Mouse (Mus musculus) macrophage (primary cell): ENCODE measurements around the gene Zbtb7b. TPM values are rescaled to one million over a fixed set of nuclear protein-coding genes. Genes with fewer than 3 reads are reported as not detected.
A peak's percentile ranks its signal among the peaks of the same experiment; 100 is the strongest.

Experiments
- H3K27ac ChIP-seq: fragments of 350-480 bp; formaldehyde crosslinking; 2 replicates; pipeline ENCODE4 v1.9.0; 2021
- H3K36me3 ChIP-seq: fragments of 350-480 bp; formaldehyde crosslinking; 2 replicates; pipeline ENCODE4 v1.9.0; 2021; ENCODE audit errors: inconsistent target
- H3K4me3 ChIP-seq: fragments of 350-480 bp; formaldehyde crosslinking; 2 replicates; pipeline ENCODE4 v1.9.0; 2021; ENCODE audit errors: inconsistent target
- H3K79me2 ChIP-seq: fragments of 350-480 bp; formaldehyde crosslinking; 2 replicates; pipeline ENCODE4 v1.9.0; 2021; ENCODE audit errors: inconsistent target
- WGBS: methylation state at CpG from one replicate; pipeline ENCODE4 v1.1.7; 2026; ENCODE audit warnings: inconsistent platforms; ENCODE audit not compliant: missing documents; 5-methylcytosine and 5-hydroxymethylcytosine counted together
- polyA plus RNA-seq: library from polyadenylated mRNA; stranded (reverse); fragments of 250-400 nt; gene quantifications from 3 replicates; pipeline ENCODE4 v1.2.4, GENCODE M21; 2018; ENCODE audit warnings: inconsistent platforms

Zbtb7b gene
- polyA plus RNA-seq, 1 experiment from 2014 or later, result 42.1 TPM

GRCm38 (mm10) chr3:89388901-89389740 lies 5.5 kb downstream of the Zbtb7b start:
- Histone ChIP-seq H3K4me3 (peak overlapping the region; percentile 2; the same call in 1 of the 2 replicates), H3K27ac (peak overlapping the region; percentile 96), H3K79me2 (peaks cover 88% of the 10 kb centered on the region), H3K36me3 (no peaks in the 10 kb centered on the region)
- WGBS, result 26% methylated on average over 6 of the region's 6 CpGs

- H3K27ac ChIP-seq, result peak overlapping the region; percentile 96
- peaks cover 96% of the 10 kb centered on the region for H3K79me2 ChIP-seq
- no peaks in the 10 kb centered on the region for H3K36me3 ChIP-seq
- no peak overlapping the region for H3K4me3 ChIP-seq
- whole genome bisulfite sequencing, result 48% methylated on average over 11 of the region's 11 CpGs
Observed at GRCm38 (mm10) chr3:89388134-89388881, 6.3 kb downstream of the Zbtb7b start.

GRCm38 (mm10) chr3:89387632-89388031 lies 6.9 kb downstream of the Zbtb7b start:
- H3K27ac ChIP-seq, result peak overlapping the region; percentile 19
- H3K4me3 ChIP-seq, result no peak overlapping the region
- 34% methylated on average over 11 of the region's 11 CpGs for WGBS
- no peaks in the 10 kb centered on the region; the same call in 1 of the 2 replicates for H3K36me3 ChIP-seq
- H3K79me2 ChIP-seq, result peaks cover 98% of the 10 kb centered on the region

- Histone ChIP-seq H3K4me3 (no peak overlapping the region), H3K27ac (peak overlapping the region; percentile 39), H3K79me2 (peaks cover 99% of the 10 kb centered on the region), H3K36me3 (peaks cover 3% of the 10 kb centered on the region; the same call in 1 of the 2 replicates)
- 73% methylated on average over 16 of the region's 17 CpGs for WGBS
Observed at GRCm38 (mm10) chr3:89386438-89387420, 7.8 kb downstream of the Zbtb7b start.

- H3K4me3 ChIP-seq, result no peak overlapping the region
- peaks cover 13% of the 10 kb centered on the region for H3K36me3 ChIP-seq
- H3K79me2 ChIP-seq, result peaks cover 99% of the 10 kb centered on the region
- WGBS, result 14% methylated on average over 2 of the region's 11 CpGs
- peak overlapping the region; percentile 39 for H3K27ac ChIP-seq
Observed at GRCm38 (mm10) chr3:89385451-89385850, 9.1 kb downstream of the Zbtb7b start.

GRCm38 (mm10) chr3:89384331-89385076 lies 10.1 kb downstream of the Zbtb7b start:
- peaks cover 22% of the 10 kb centered on the region for H3K36me3 ChIP-seq
- H3K79me2 ChIP-seq, result peaks cover 91% of the 10 kb centered on the region
- WGBS, result 85% methylated on average over 12 of the region's 12 CpGs
- H3K27ac ChIP-seq, result peak overlapping the region; percentile 39; the same call in 1 of the 2 replicates
- no peak overlapping the region for H3K4me3 ChIP-seq

- H3K27ac ChIP-seq, result no peak overlapping the region
- peaks cover 27% of the 10 kb centered on the region for H3K36me3 ChIP-seq
- H3K79me2 ChIP-seq, result peaks cover 85% of the 10 kb centered on the region
- H3K4me3 ChIP-seq, result no peak overlapping the region
- WGBS, result 91% methylated on average over 5 of the region's 5 CpGs
Observed at GRCm38 (mm10) chr3:89383651-89384255, 10.8 kb downstream of the Zbtb7b start.

GRCm38 (mm10) chr3:89382950-89383349 lies 11.6 kb downstream of the Zbtb7b start:
- 96% methylated on average over 5 of the region's 5 CpGs for WGBS
- Histone ChIP-seq H3K27ac (no peak overlapping the region), H3K36me3 (peaks cover 27% of the 10 kb centered on the region), H3K79me2 (peaks cover 77% of the 10 kb centered on the region), H3K4me3 (no peak overlapping the region)

- peaks cover 70% of the 10 kb centered on the region for H3K79me2 ChIP-seq
- H3K36me3 ChIP-seq, result peaks cover 27% of the 10 kb centered on the region
- no peak overlapping the region for H3K4me3 ChIP-seq
- 85% methylated on average over 8 of the region's 9 CpGs for WGBS
- no peak overlapping the region for H3K27ac ChIP-seq
Observed at GRCm38 (mm10) chr3:89382033-89382882, 12.3 kb downstream of the Zbtb7b start.

GRCm38 (mm10) chr3:89381233-89381632 lies 13.3 kb downstream of the Zbtb7b start:
- H3K36me3 ChIP-seq, result peaks cover 27% of the 10 kb centered on the region
- H3K4me3 ChIP-seq, result no peak overlapping the region
- H3K79me2 ChIP-seq, result peaks cover 60% of the 10 kb centered on the region
- H3K27ac ChIP-seq, result no peak overlapping the region
- 91% methylated on average over 10 of the region's 11 CpGs for WGBS

- 97% methylated on average over 16 of the region's 18 CpGs for WGBS
Observed at GRCm38 (mm10) chr3:89380711-89381110, 13.9 kb downstream of the Zbtb7b start.

GRCm38 (mm10) chr3:89380291-89380690 lies 14.3 kb downstream of the Zbtb7b start:
- H3K79me2 ChIP-seq, result peaks cover 51% of the 10 kb centered on the region
- H3K4me3 ChIP-seq, result no peak overlapping the region
- no peak overlapping the region for H3K27ac ChIP-seq
- WGBS, result 98% methylated on average over 14 of the region's 14 CpGs
- H3K36me3 ChIP-seq, result peaks cover 27% of the 10 kb centered on the region

More at GRCm38 (mm10) chr3:89380711-89381110, 13.9 kb downstream of the Zbtb7b start:
- Histone ChIP-seq H3K4me3 (no peak overlapping the region), H3K36me3 (peaks cover 27% of the 10 kb centered on the region), H3K27ac (no peak overlapping the region), H3K79me2 (peaks cover 55% of the 10 kb centered on the region)
